Mouse (Mus musculus) hindbrain, embryonic 16.5 days (tissue): ENCODE measurements around the gene Mpzl3. TPM values are rescaled to one million over a fixed set of nuclear protein-coding genes. Genes with fewer than 3 reads are reported as not detected.
"Not testable (repeated sequence)": the region's sequence is repeated elsewhere in the genome, so short reads cannot be mapped to it uniquely, and the experiment has no call there.

Experiments
- ATAC-seq: fragments of 200-750 bp; cut with Nextera tagmentation; 2 replicates; pipeline ENCODE4 v1.8.0; 2017; ENCODE audit warnings: moderate TSS enrichment, moderate library complexity
- H3K27ac ChIP-seq: fragments of 300-500 bp; sonication (generic); 2 replicates; pipeline ENCODE4 v1.5.1; 2014; ENCODE audit warnings: low read depth, mild to moderate bottlenecking, control low read depth, low read length, moderate library complexity
- H3K27me3 ChIP-seq: fragments of 300-500 bp; sonication (generic); replicated peaks from 2 replicates; pipeline ENCODE4 v1.6.1; 2014; ENCODE audit warnings: low read length; ENCODE audit not compliant: control insufficient read depth, insufficient read depth
- H3K36me3 ChIP-seq: fragments of 300-500 bp; sonication (generic); 2 replicates; pipeline ENCODE4 v1.6.1; 2014; ENCODE audit warnings: mild to moderate bottlenecking, low read length, moderate library complexity, mixed read lengths; ENCODE audit not compliant: control insufficient read depth, insufficient read depth
- H3K4me1 ChIP-seq: fragments of 300-500 bp; sonication (generic); 2 replicates; pipeline ENCODE4 v1.6.1; 2014; ENCODE audit warnings: low read depth, low read length; ENCODE audit not compliant: control insufficient read depth, insufficient read depth
- H3K4me2 ChIP-seq: fragments of 300-500 bp; sonication (generic); 2 replicates; pipeline ENCODE4 v1.6.1; 2014; ENCODE audit warnings: mild to moderate bottlenecking, low read length, control low read depth, moderate library complexity
- H3K4me3 ChIP-seq: fragments of 300-500 bp; sonication (generic); 2 replicates; pipeline ENCODE4 v1.5.1; 2014; ENCODE audit warnings: mild to moderate bottlenecking, low read length, control low read depth, moderate library complexity
- H3K9ac ChIP-seq: fragments of 300-500 bp; sonication (generic); 2 replicates; pipeline ENCODE4 v1.6.1; 2014; ENCODE audit warnings: low read depth, mild to moderate bottlenecking, control low read depth, low read length, moderate library complexity
- H3K9me3 ChIP-seq: fragments of 300-500 bp; sonication (generic); 2 replicates; pipeline ENCODE4 v1.6.1; 2014; ENCODE audit warnings: mild to moderate bottlenecking, low read length, moderate library complexity; ENCODE audit not compliant: control insufficient read depth
- WGBS: fragments of 180-500 bp; shearing (Covaris S2); extraction: QIAGEN DNeasy Blood & Tissue Kit; methylation state at CpG from one replicate; pipeline ENCODE4 v1.1.7; 2014; 5-methylcytosine and 5-hydroxymethylcytosine counted together
- polyA plus RNA-seq: library from polyadenylated mRNA; unstranded; fragments of >200 nt; fragmentation: Nextera tagmentation; extraction: Ambion mirVana; gene quantifications from 2 replicates; pipeline ENCODE4 v1.2.1, GENCODE M21; 2015

Gene Mpzl3
- polyA plus RNA-seq, 1 experiment from 2014 or later: 1.0 TPM

GRCm38 (mm10) chr9:45022800-45023199, 32.2 kb upstream of the Mpzl3 start:
- ATAC-seq: no peak
- 12% methylated on average over 3 of the region's 3 CpGs for WGBS
- H3K4me2 ChIP-seq: no peak overlapping the region
- H3K9me3 ChIP-seq: no peaks in the 10 kb centered on the region
- H3K27me3 ChIP-seq: no peaks in the 10 kb centered on the region
- no peaks in the 10 kb centered on the region for H3K4me1 ChIP-seq
- no peak overlapping the region for H3K27ac ChIP-seq
- no peak overlapping the region for H3K4me3 ChIP-seq
- no peak overlapping the region for H3K9ac ChIP-seq
- H3K36me3 ChIP-seq: no peaks in the 10 kb centered on the region

GRCm38 (mm10) chr9:45023638-45024037, 31.3 kb upstream of the Mpzl3 start:
- no peak for ATAC-seq
- 60% methylated on average over 3 of the region's 3 CpGs for WGBS

GRCm38 (mm10) chr9:45024187-45024586, 30.8 kb upstream of the Mpzl3 start:
- Histone ChIP-seq H3K9ac (no peak overlapping the region), H3K4me3 (no peak overlapping the region), H3K4me2 (no peak overlapping the region), H3K27me3 (no peaks in the 10 kb centered on the region), H3K36me3 (no peaks in the 10 kb centered on the region), H3K4me1 (no peaks in the 10 kb centered on the region), H3K9me3 (no peaks in the 10 kb centered on the region), H3K27ac (no peak overlapping the region)
- no peak for ATAC-seq
- 89% methylated on average over 2 of the region's 2 CpGs for WGBS

More at GRCm38 (mm10) chr9:45023638-45024037, 31.3 kb upstream of the Mpzl3 start:
- no peak overlapping the region for H3K9ac ChIP-seq
- H3K36me3 ChIP-seq: no peaks in the 10 kb centered on the region
- H3K27me3 ChIP-seq: no peaks in the 10 kb centered on the region
- no peak overlapping the region for H3K4me2 ChIP-seq
- H3K9me3 ChIP-seq: no peaks in the 10 kb centered on the region
- H3K4me1 ChIP-seq: no peaks in the 10 kb centered on the region
- no peak overlapping the region for H3K4me3 ChIP-seq
- H3K27ac ChIP-seq: no peak overlapping the region

DNA sequence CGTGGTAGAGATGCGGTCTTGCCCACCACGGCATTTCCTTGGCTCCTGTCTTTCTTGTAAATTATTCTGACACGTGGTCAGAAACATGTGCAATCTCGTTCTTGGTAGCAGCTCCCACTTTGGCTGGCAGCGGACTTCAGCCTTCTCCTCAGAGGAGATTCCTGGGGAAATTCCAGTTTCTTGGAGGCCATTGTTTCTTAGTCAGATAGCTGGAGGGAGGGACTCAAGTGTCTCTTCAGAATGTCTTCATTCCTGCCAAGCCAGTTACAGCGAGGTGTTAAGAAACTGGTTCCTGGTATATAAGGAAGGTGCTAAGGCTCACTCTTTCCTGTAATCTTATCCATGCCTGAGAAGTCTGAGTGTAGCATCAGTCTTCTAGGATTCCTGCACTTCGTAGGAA, 27.6 kb upstream of the Mpzl3 start:
- H3K9me3 ChIP-seq: no peaks in the 10 kb centered on the region
- H3K4me2 ChIP-seq: no peak overlapping the region
- no peak overlapping the region for H3K27ac ChIP-seq
- no peak overlapping the region for H3K9ac ChIP-seq
- H3K4me3 ChIP-seq: no peak overlapping the region
- no peaks in the 10 kb centered on the region for H3K36me3 ChIP-seq
- ATAC-seq: no peak
- no peaks in the 10 kb centered on the region for H3K4me1 ChIP-seq
- no peaks in the 10 kb centered on the region for H3K27me3 ChIP-seq
- WGBS: 79% methylated on average over 8 of the region's 8 CpGs

DNA sequence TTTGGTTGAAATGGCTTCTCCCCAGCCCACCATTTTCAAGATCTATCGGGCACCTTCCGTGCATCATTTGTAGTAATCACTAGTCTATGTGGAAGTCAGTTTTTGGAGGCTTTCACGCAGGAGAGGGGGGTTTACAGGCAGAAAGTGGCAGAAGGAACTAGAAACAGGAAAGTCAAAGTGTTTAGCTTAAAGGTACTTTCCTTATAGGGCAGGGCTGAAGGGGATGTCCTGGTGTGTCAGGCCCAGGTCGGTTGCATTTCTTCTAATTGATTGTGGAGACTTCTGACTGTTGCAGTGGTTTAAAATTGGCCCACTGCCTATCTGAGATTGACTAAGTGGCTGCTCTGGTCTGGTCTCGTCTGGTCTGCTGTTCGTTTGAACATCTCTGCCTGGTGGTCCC, 24.6 kb upstream of the Mpzl3 start:
- WGBS: 72% methylated on average over 6 of the region's 6 CpGs
- H3K4me1 ChIP-seq: no peaks in the 10 kb centered on the region
- no peaks in the 10 kb centered on the region for H3K9me3 ChIP-seq
- no peak overlapping the region for H3K9ac ChIP-seq
- no peaks in the 10 kb centered on the region for H3K27me3 ChIP-seq
- no peak overlapping the region for H3K27ac ChIP-seq
- no peaks in the 10 kb centered on the region for H3K36me3 ChIP-seq
- H3K4me3 ChIP-seq: no peak overlapping the region
- ATAC-seq: no peak
- no peak overlapping the region for H3K4me2 ChIP-seq

- no peak overlapping the region for H3K9ac ChIP-seq
- no peak overlapping the region for H3K27ac ChIP-seq
- no peaks in the 10 kb centered on the region for H3K9me3 ChIP-seq
- no peak overlapping the region for H3K4me2 ChIP-seq
- H3K36me3 ChIP-seq: no peaks in the 10 kb centered on the region
- no peak overlapping the region for H3K4me3 ChIP-seq
- ATAC-seq: no peak
- no peaks in the 10 kb centered on the region for H3K27me3 ChIP-seq
- H3K4me1 ChIP-seq: no peaks in the 10 kb centered on the region
- 63% methylated on average over 2 of the region's 2 CpGs for WGBS
Measured at GRCm38 (mm10) chr9:45032261-45032660, 22.7 kb upstream of the Mpzl3 start.

- Histone ChIP-seq H3K4me3 (no peak overlapping the region), H3K4me2 (no peak overlapping the region), H3K9ac (no peak overlapping the region), H3K27me3 (peaks cover 4% of the 10 kb centered on the region), H3K9me3 (no peaks in the 10 kb centered on the region), H3K4me1 (no peaks in the 10 kb centered on the region), H3K36me3 (no peaks in the 10 kb centered on the region), H3K27ac (no peak overlapping the region)
- WGBS: 75% methylated on average over 3 of the region's 3 CpGs
- ATAC-seq: no peak
Measured at GRCm38 (mm10) chr9:45034526-45034925, 20.5 kb upstream of the Mpzl3 start.

DNA sequence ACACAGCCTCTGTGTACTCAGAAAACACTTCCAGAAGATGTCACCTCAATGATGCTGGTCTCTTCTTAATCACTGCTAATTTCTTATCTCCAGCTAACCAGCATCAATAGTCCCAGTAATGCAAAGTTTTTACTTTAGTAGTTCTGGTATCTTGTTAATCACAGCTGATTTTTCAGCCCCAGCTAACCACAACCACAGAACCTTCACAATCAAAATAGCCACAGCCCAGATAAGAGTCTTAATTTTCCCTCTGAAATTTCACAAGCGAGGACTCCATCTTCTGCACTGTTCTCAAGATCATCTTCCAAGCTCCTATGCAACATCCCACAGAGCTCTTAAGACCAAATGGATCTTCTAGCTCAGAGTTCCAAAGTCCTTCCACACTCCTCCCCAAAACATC, 17.2 kb upstream of the Mpzl3 start:
- not testable (repeated sequence) for H3K9me3 ChIP-seq, H3K4me3 ChIP-seq, H3K4me2 ChIP-seq, H3K36me3 ChIP-seq, H3K9ac ChIP-seq, H3K27ac ChIP-seq, ATAC-seq, H3K4me1 ChIP-seq
- peaks cover 29% of the 10 kb centered on the region for H3K27me3 ChIP-seq
- WGBS: 79% methylated on average over 1 of the region's 1 CpGs

DNA sequence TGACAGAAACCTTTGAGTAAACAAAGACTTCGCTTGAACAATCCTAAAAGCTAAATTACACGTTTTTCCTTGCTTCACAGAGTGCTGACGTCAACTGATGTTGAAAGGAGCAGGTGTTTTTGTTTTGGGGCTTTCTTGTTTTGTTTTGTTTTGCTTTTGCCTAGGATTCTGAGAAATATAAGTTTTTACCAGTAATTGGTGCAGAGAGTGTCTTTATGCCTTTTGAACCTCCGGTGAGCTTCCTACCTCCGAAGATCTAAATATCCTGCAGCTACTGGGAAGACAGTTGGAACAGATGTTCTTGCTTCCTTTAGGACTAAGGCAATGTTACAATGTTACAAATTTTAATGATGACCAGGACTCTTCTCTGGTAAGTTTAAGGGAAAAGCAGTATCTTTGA, 15.5 kb upstream of the Mpzl3 start, which contains the start of gene Mpzl2:
TSS of gene Mpzl2 (plus strand) at position 301 of the 400 bp plus-strand sequence.
- Histone ChIP-seq H3K27ac (no peak within 1 kb of the TSS), H3K27me3 (peaks cover 41% of the 10 kb centered on the region), H3K9me3 (no peaks in the 10 kb centered on the region), H3K4me1 (no peaks in the 10 kb centered on the region), H3K4me2 (peak within 1 kb of the TSS; percentile 37), H3K4me3 (no peak within 1 kb of the TSS), H3K9ac (no peak within 1 kb of the TSS), H3K36me3 (no peaks in the 10 kb centered on the region)
- 62% methylated on average over 5 of the region's 5 CpGs for WGBS
- no peak for ATAC-seq
